Mouse (Mus musculus) spleen, postnatal 4 days (tissue): ENCODE data around the gene Gm17175.
"Not testable (repeated sequence)": the region's sequence is repeated elsewhere in the genome, so short reads cannot be mapped to it uniquely, and the experiment has no call there.

Experiments used
- DNase-seq, 2 experiments: peaks; one replicate each; pipeline ENCODE4 v3.0.0; 2022; ENCODE audit warnings: low spot score in 2 of 2

Gm17175 gene

GRCm38 (mm10) chr14:51573963-51574362, at the start of gene Gm17175:
Gene Gm17175, minus strand, starts transcription at chr14:51574063.
- not testable (repeated sequence) for DNase-seq

- no peak for DNase-seq
These were observed 37.3 kb upstream of the Gm17175 start, which contains the start of gene Gm17078 for GRCm38 (mm10) chr14:51611210-51611609. Gene Gm17078, minus strand, starts transcription at chr14:51611310.

- not testable (repeated sequence) for DNase-seq
These were observed 18.2 kb upstream of the Gm17175 start, which contains the start of gene Gm17174 for GRCm38 (mm10) chr14:51592039-51592438. Gene Gm17174, minus strand, starts transcription at chr14:51592139.

GRCm38 (mm10) chr14:51552490-51552889, 21.4 kb downstream of the Gm17175 start, which contains the start of gene Gm5622:
Gene Gm5622, plus strand, starts transcription at chr14:51552790.
- DNase-seq = no peak
